Mouse (Mus musculus) hematopoietic stem cell, adult 5-6 weeks (primary cell): ENCODE results near the gene Slc35d2. TPM values are rescaled to one million over a fixed set of nuclear protein-coding genes. Genes with fewer than 3 reads are reported as not detected.

Experiments used
- ATAC-seq, 2 experiments: fragments of 125-278 bp in 1 of 2; replicated peaks in 1 of 2; 2 replicates each; pipeline ENCODE4 v1.8.0; 2016 to 2017; ENCODE audit warnings: inconsistent platforms in 2 of 2, mild to moderate bottlenecking in 2 of 2, moderate number of reproducible peaks in 2 of 2, low read depth in 1 of 2, moderate TSS enrichment in 1 of 2; ENCODE audit not compliant: low FRiP score in 2 of 2, poor library complexity in 2 of 2, severe bottlenecking in 2 of 2, insufficient read depth in 1 of 2, low TSS enrichment in 1 of 2
- total RNA-seq: library from RNA; stranded (forward); fragments of 172-1452, 232-1000 nt; gene quantifications from 2 replicates; pipeline ENCODE4 v1.2.3, GENCODE M21; 2017

Gene Slc35d2
- 23.4 and 24.6 TPM in 2 replicates for total RNA-seq

GRCm38 (mm10) chr13:64128858-64129615, at the start of gene Slc35d2:
Gene Slc35d2, minus strand, starts transcription at chr13:64129368.
- peak; percentile 83 to 86 for ATAC-seq

- no peak for ATAC-seq
Observed at GRCm38 (mm10) chr13:64178000-64178399, 48.8 kb upstream of the Slc35d2 start.

GRCm38 (mm10) chr13:64169746-64170145, 40.6 kb upstream of the Slc35d2 start:
- ATAC-seq, result no peak

- ATAC-seq, result no peak
Observed at GRCm38 (mm10) chr13:64163147-64163715, 34.1 kb upstream of the Slc35d2 start.

- ATAC-seq, result no peak
Observed at GRCm38 (mm10) chr13:64162626-64163025, 33.5 kb upstream of the Slc35d2 start.

- no peak for ATAC-seq
Observed at GRCm38 (mm10) chr13:64161916-64162611, 32.9 kb upstream of the Slc35d2 start.

GRCm38 (mm10) chr13:64161548-64161915, 32.4 kb upstream of the Slc35d2 start, which contains the start of gene Habp4:
Gene Habp4, plus strand, starts transcription at chr13:64161824.
- peak; percentile 99 for ATAC-seq

GRCm38 (mm10) chr13:64156966-64157365, 27.8 kb upstream of the Slc35d2 start:
- ATAC-seq, result no peak

GRCm38 (mm10) chr13:64155171-64155571, 26.0 kb upstream of the Slc35d2 start:
- no peak for ATAC-seq

- no peak for ATAC-seq
Observed at GRCm38 (mm10) chr13:64154651-64155050, 25.5 kb upstream of the Slc35d2 start.

GRCm38 (mm10) chr13:64153751-64154267, 24.6 kb upstream of the Slc35d2 start:
- ATAC-seq, result no peak

GRCm38 (mm10) chr13:64153083-64153682, 24.0 kb upstream of the Slc35d2 start, which contains the start of gene Zfp367:
Gene Zfp367, minus strand, starts transcription at chr13:64153202.
- peak; percentile 93 to 94 for ATAC-seq

- no peak for ATAC-seq
Observed at GRCm38 (mm10) chr13:64152671-64153082, 23.5 kb upstream of the Slc35d2 start.

- peak; percentile 9 to 25; a peak in 3 of 4 replicates for ATAC-seq
Observed at GRCm38 (mm10) chr13:64152241-64152669, 23.1 kb upstream of the Slc35d2 start.

GRCm38 (mm10) chr13:64150121-64150520, 21.0 kb upstream of the Slc35d2 start:
- ATAC-seq, result no peak

GRCm38 (mm10) chr13:64129616-64130375, 628 bp upstream of the Slc35d2 start:
- peak; percentile 75 to 85 for ATAC-seq

GRCm38 (mm10) chr13:64126316-64126715, 2.9 kb downstream of the Slc35d2 start:
- ATAC-seq, result no peak
